Mouse (Mus musculus): ENCODE results near the gene Ufsp2.

Gene Ufsp2

DNA sequence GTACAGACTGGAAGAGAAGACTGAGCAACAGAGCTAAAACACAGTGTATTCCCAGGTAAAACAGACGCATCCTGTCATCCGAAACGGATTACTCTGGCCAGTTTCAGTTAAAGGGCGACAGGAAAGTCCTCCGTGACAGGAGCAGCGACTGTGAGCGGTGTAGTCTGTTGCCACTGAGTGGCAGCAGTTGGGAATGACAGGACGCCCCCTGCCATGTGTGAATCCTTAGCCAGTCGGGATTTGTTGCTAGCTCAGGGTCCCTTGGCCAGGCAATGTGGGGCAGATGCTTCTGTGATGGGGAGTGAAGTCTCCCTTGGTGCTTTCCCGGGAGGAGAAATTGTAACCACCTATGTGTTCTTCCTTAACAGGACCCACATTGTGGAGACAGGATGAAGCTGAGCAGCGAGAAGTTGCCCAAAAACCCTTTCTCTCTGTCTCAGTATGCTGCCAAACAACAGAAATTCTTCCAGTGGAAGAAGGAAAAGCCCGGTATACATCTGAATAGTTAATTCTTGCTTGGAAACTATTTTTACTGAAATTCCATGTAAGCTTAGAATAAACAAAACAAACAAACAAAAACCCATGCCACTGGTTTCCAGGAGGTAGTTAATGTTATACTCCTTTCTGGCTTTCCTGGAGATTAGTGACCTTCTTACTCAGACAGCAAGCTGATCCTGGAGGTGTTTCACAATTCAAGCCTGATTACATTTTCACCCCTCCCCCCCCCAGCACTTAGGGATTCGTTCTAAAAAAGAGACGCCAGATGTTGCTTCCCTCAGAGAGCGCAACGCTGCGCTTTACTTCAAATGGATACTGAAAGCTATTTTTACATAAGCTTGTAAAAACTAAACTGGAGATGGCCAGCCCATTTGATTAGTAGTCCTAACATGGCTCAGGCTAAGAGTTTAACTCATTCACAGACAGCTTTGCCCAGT lies 35.7 kb downstream of the Ufsp2 start:
- DNase-seq (ENCODE audit: low read depth, low spot score), result peak; percentile 64

DNA sequence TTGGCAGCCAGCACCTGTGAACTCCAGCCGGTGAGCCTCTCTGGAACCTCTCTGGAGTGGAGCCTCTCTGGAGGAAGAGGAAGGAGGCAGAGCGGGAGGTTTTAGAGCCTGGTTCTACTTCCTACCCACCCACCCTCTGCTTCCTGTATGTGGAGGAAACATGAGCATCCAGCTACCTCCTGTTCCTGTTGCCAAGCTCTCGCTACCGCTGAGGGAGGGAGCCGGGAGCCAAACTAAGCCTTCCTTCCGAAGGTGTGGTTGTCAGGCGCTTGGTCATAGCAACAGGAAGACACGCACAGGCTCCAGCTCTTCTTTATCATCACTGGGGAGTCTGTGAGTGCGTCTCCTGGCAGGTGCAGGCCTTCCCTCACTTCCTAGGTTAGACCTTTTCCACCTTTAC lies 46.9 kb downstream of the Ufsp2 start:
- DNase-seq (ENCODE audit: low read depth, low spot score), result no peak

DNA sequence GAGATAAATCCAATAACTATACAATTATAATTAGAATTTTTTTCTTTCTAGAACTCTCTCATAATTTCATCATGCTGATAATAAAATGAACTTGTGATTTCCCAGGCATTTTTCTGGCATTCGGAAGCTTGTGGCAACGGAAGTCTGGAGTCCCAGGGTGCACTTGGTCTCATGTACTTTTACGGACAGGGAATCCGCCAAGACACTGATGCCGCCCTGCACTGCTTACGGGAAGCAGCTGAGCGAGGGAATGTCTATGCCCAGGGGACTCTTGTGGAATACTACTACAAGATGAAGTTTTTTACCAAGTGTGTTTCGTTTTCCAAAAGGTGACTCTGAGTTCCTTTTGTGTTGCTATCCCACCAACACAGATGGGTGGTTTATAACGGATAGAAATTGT lies 47.4 kb downstream of the Ufsp2 start:
- DNase-seq (ENCODE audit: low read depth, low spot score), result no peak

DNA sequence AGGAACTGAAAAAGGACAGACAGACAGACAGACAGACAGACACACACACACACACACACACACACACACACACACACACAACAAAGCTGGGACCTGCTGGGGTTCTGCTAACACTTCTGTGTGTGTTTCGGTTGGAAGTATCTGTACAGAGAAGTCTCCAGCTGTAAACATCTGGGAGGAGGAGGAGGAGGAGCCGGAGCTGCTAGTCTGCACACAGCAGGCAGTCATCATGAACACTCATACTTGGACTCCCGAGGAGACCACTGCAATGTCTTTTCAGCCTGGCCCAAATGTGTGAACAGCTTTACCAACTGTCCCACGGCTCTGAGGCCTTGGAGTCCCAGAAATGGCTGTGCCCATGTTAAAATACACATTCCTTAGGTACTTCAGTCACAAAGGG lies 49.1 kb downstream of the Ufsp2 start:
- no peak for DNase-seq (ENCODE audit: low read depth, low spot score)

DNA sequence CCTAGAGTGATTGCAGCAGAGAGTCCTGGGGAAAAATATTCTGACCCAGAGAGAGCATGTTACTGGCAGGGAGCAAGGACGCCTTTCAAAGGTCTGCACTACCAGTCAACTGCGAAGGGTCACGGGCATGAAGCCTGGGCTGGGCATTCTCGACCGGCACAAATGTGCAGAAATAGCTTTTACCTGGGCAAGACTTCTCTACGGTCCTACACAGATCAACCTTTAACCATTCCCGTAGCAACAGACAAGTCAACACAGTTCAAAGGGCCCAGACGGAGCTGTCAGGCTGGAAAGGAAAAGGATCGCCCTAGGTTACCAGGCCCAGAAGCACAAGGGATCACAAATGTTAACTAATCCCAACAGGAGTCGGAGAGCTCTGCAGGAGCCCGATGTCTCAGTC lies 60.9 kb downstream of the Ufsp2 start:
- DNase-seq (ENCODE audit: low read depth, low spot score), result no peak

DNA sequence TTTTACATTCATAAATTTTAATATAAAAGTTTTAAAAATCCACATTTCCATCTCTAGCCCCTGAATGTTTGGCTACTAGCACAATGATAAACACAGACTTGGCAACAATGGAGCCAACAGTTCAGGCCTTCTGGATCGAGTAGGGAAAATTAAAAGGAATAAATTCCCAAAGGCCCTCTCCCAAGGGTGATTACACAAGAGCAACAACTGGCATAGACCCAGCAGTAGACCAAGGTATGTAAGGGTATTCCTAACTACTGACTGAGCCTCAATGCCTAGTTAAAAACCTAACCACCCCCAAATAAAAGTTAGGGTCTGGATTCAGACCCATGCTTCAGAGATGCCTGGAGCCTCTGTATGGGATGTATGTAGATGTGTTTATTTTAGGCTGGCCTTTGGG lies 64.3 kb downstream of the Ufsp2 start:
- no peak for DNase-seq (ENCODE audit: low read depth, low spot score)

DNA sequence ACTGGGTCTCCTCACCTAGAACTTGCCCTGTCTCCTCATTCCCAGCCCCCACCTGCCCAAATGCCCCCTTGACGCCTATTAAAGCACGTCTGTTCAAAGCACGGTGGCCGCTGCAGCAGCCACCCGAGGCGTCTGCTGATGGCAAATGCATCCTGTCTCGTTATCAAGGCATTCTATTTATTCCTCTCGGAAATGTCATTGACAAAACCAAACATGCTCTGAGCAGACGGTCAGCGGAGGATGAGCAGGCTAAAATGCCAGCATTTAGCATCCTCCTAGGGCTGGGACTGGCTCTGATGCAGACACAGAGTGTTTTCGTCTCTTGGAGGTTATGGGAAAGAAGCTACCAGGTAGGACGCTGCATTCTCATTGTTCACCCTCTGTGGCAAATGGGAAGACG lies 64.9 kb downstream of the Ufsp2 start:
- peak; percentile 31 for DNase-seq (ENCODE audit: low read depth, low spot score)

All from telencephalon, adult 2 months (tissue).